Mouse (Mus musculus): ENCODE measurements around the gene Usp3. TPM values are rescaled to one million over a fixed set of nuclear protein-coding genes. Genes with fewer than 3 reads are reported as not detected.
A peak's percentile ranks its signal among the peaks of the same experiment; 100 is the strongest.

Gene Usp3
- polyA plus RNA-seq, 1 experiment from 2014 or later: 57.1 TPM

DNA sequence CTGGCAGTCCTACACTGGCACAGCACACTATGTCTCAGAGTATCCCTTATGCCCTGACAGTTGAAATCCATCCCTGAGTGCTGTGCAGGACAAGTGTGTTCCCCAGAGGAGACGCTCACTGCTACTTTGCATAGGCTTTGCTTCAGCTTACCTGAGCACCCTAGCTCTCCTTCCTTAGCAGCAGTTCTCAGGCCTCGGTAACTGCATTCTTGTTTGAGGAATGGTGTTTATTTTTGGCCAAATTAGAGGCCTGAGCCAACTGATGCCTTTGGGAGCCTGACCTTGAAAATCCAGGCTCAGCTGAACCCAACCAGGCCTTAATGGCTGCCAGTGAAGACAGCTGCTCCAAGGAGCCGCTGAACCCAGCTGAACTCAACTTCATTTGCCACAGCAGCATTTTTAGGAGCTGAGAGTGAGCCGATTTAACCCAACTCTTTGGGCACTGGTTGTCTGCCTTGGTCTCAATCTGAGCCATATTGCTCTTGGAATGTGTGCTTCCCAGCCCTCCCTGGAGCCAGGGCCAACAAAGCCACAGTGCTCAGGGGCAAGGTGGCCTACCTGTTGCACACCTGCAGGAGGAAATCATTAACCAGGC is 79.2 kb downstream of the Usp3 start:
- Histone ChIP-seq H3K9ac (no peak overlapping the region), H3K4me3 (peak overlapping the region; percentile 1; the same call in 1 of the 2 replicates), H3K4me2 (peak overlapping the region; percentile 13; the same call in 1 of the 2 replicates), H3K27ac (peak overlapping the region; percentile 72), H3K9me3 (no peaks in the 10 kb centered on the region), H3K36me3 (peaks cover 37% of the 10 kb centered on the region), H3K27me3 (no peaks in the 10 kb centered on the region), H3K4me1 (peaks cover 28% of the 10 kb centered on the region)
- 66% methylated on average over 4 of the region's 4 CpGs for WGBS
- no peak for ATAC-seq (ENCODE audit: borderline replicate concordance, extremely low read depth, low FRiP score, low TSS enrichment)

GRCm38 (mm10) chr9:66513150-66513549 is 79.8 kb downstream of the Usp3 start:
- Histone ChIP-seq H3K4me3 (no peak overlapping the region), H3K4me2 (peak overlapping the region; percentile 91), H3K9ac (no peak overlapping the region), H3K27me3 (no peaks in the 10 kb centered on the region), H3K36me3 (peaks cover 37% of the 10 kb centered on the region), H3K4me1 (peaks cover 28% of the 10 kb centered on the region), H3K9me3 (no peaks in the 10 kb centered on the region), H3K27ac (peak overlapping the region; percentile 72)
- ATAC-seq (ENCODE audit: borderline replicate concordance, extremely low read depth, low FRiP score, low TSS enrichment): no peak

GRCm38 (mm10) chr9:66512351-66512671 is 80.6 kb downstream of the Usp3 start:
- H3K27me3 ChIP-seq: no peaks in the 10 kb centered on the region
- WGBS: 0% methylated on average over 8 of the region's 8 CpGs
- peak; percentile 84 for ATAC-seq (ENCODE audit: borderline replicate concordance, extremely low read depth, low FRiP score, low TSS enrichment)
- H3K4me3 ChIP-seq: peak overlapping the region; percentile 56
- no peaks in the 10 kb centered on the region for H3K9me3 ChIP-seq
- peak overlapping the region; percentile 93 for H3K27ac ChIP-seq
- H3K36me3 ChIP-seq: peaks cover 34% of the 10 kb centered on the region
- peak overlapping the region; percentile 91 for H3K4me2 ChIP-seq
- peaks cover 28% of the 10 kb centered on the region for H3K4me1 ChIP-seq
- H3K9ac ChIP-seq: peak overlapping the region; percentile 61

GRCm38 (mm10) chr9:66511580-66512350 is 81.2 kb downstream of the Usp3 start:
- peak; percentile 89 for ATAC-seq (ENCODE audit: borderline replicate concordance, extremely low read depth, low FRiP score, low TSS enrichment)
- Histone ChIP-seq H3K9me3 (no peaks in the 10 kb centered on the region), H3K4me2 (peak overlapping the region; percentile 91), H3K4me3 (peak overlapping the region; percentile 56), H3K9ac (peak overlapping the region; percentile 61), H3K27ac (peak overlapping the region; percentile 93), H3K27me3 (no peaks in the 10 kb centered on the region), H3K36me3 (peaks cover 29% of the 10 kb centered on the region), H3K4me1 (peaks cover 28% of the 10 kb centered on the region)
- WGBS: under 1% methylated on average over 78 of the region's 78 CpGs

DNA sequence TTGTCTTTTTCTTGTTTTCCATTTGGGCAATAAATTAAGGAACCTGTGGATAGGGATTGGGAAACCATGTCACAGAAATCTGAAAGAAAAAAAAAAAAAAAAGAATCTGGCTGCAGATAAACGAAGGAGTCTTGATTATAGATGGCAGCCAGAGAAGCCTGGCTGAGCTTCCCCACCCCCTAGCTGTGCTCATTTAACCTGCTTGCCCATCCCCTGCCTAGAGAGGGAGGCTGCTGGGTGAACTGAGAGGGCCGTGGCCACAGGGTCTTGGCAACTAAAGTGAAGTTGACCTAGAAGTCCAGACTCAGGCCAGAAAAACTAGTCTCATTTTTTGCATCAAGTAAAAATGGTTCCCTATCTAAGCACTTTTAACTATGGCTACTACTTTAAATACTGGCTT is 82.0 kb downstream of the Usp3 start:
- no peaks in the 10 kb centered on the region for H3K9me3 ChIP-seq
- no peak for ATAC-seq (ENCODE audit: borderline replicate concordance, extremely low read depth, low FRiP score, low TSS enrichment)
- H3K4me1 ChIP-seq: peaks cover 28% of the 10 kb centered on the region
- H3K4me2 ChIP-seq: peak overlapping the region; percentile 91
- peak overlapping the region; percentile 56 for H3K4me3 ChIP-seq
- H3K27ac ChIP-seq: peak overlapping the region; percentile 93
- H3K36me3 ChIP-seq: peaks cover 26% of the 10 kb centered on the region
- peak overlapping the region; percentile 61 for H3K9ac ChIP-seq
- 5% methylated on average over 2 of the region's 2 CpGs for WGBS
- H3K27me3 ChIP-seq: no peaks in the 10 kb centered on the region

GRCm38 (mm10) chr9:66510351-66510841 is 82.5 kb downstream of the Usp3 start:
- Histone ChIP-seq H3K9me3 (no peaks in the 10 kb centered on the region), H3K4me1 (peaks cover 28% of the 10 kb centered on the region), H3K36me3 (peaks cover 23% of the 10 kb centered on the region), H3K27me3 (no peaks in the 10 kb centered on the region), H3K9ac (no peak overlapping the region), H3K27ac (0 out of 2 replicates have a peak overlapping the region, but pooled peaks have one; percentile 93), H3K4me3 (no peak overlapping the region), H3K4me2 (peak overlapping the region; percentile 91; the same call in 1 of the 2 replicates)
- 73% methylated on average over 7 of the region's 7 CpGs for WGBS
- no peak for ATAC-seq (ENCODE audit: borderline replicate concordance, extremely low read depth, low FRiP score, low TSS enrichment)

GRCm38 (mm10) chr9:66508890-66509399 is 84.0 kb downstream of the Usp3 start:
- Histone ChIP-seq H3K4me3 (no peak overlapping the region), H3K4me1 (peaks cover 20% of the 10 kb centered on the region), H3K36me3 (peaks cover 35% of the 10 kb centered on the region), H3K9me3 (no peaks in the 10 kb centered on the region), H3K27ac (no peak overlapping the region), H3K27me3 (no peaks in the 10 kb centered on the region), H3K4me2 (no peak overlapping the region), H3K9ac (no peak overlapping the region)
- no peak for ATAC-seq (ENCODE audit: borderline replicate concordance, extremely low read depth, low FRiP score, low TSS enrichment)
- 90% methylated on average over 4 of the region's 4 CpGs for WGBS

- Histone ChIP-seq H3K4me1 (peaks cover 14% of the 10 kb centered on the region; the same call in 1 of the 2 replicates), H3K4me2 (no peak overlapping the region), H3K4me3 (no peak overlapping the region), H3K36me3 (peaks cover 35% of the 10 kb centered on the region), H3K9ac (no peak overlapping the region), H3K9me3 (no peaks in the 10 kb centered on the region), H3K27ac (no peak overlapping the region), H3K27me3 (no peaks in the 10 kb centered on the region)
- no peak for ATAC-seq (ENCODE audit: borderline replicate concordance, extremely low read depth, low FRiP score, low TSS enrichment)
- 80% methylated on average over 3 of the region's 3 CpGs for WGBS
Measured at GRCm38 (mm10) chr9:66507684-66508083, 85.3 kb downstream of the Usp3 start.

DNA sequence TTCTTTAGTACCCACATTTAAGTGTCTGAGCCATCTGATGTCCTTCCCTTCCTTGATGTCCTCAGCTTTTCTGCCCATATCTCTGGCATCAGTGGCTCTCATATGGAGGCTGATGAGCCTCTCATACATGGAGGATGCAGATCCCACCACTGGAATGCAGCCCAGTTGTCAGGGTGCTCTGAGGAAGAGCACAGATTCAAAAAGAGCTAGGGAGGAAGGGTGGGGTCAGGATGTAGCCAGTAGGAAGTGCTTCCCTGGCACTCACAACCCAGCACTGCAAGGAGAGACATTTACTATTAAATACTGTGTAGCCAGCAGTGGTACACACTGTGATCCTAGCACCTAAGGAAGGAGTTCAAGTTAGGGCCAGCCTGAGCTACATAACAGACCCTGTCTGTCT is 86.5 kb downstream of the Usp3 start:
- Histone ChIP-seq H3K27ac (no peak overlapping the region), H3K4me2 (no peak overlapping the region), H3K4me3 (no peak overlapping the region), H3K27me3 (no peaks in the 10 kb centered on the region), H3K9ac (no peak overlapping the region), H3K36me3 (peaks cover 45% of the 10 kb centered on the region), H3K4me1 (peaks cover 9% of the 10 kb centered on the region; the same call in 1 of the 2 replicates), H3K9me3 (no peaks in the 10 kb centered on the region)
- ATAC-seq (ENCODE audit: borderline replicate concordance, extremely low read depth, low FRiP score, low TSS enrichment): no peak

DNA sequence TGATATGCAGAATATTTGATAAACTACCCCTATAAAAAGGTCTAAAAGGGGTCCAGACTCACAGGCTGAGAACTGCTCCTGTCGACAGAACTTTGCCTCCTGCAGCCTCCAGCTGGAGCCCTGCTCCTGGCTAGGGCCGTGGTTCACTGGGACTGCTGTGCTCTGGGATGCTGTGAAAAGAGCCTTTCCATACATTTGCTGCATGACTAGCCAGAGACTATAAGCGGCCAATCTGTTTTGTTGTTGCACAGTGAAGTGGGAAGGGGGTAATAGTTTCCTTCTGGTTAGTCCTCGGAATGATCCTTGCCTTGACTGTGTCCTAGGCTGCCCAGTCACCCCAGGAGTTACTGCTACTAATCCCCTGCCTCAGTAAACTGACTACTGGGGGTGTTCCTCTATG is 86.9 kb downstream of the Usp3 start:
- ATAC-seq (ENCODE audit: borderline replicate concordance, extremely low read depth, low FRiP score, low TSS enrichment): no peak
- no peaks in the 10 kb centered on the region for H3K27me3 ChIP-seq
- no peak overlapping the region for H3K9ac ChIP-seq
- H3K4me2 ChIP-seq: no peak overlapping the region
- H3K36me3 ChIP-seq: peaks cover 49% of the 10 kb centered on the region
- no peak overlapping the region for H3K4me3 ChIP-seq
- WGBS: 90% methylated on average over 4 of the region's 4 CpGs
- H3K9me3 ChIP-seq: no peaks in the 10 kb centered on the region
- H3K27ac ChIP-seq: no peak overlapping the region
- H3K4me1 ChIP-seq: peaks cover 8% of the 10 kb centered on the region; the same call in 1 of the 2 replicates

GRCm38 (mm10) chr9:66505141-66505917 is 87.6 kb downstream of the Usp3 start:
- Histone ChIP-seq H3K9ac (no peak overlapping the region), H3K27ac (no peak overlapping the region), H3K27me3 (no peaks in the 10 kb centered on the region), H3K36me3 (peaks cover 56% of the 10 kb centered on the region), H3K4me3 (no peak overlapping the region), H3K9me3 (no peaks in the 10 kb centered on the region), H3K4me2 (no peak overlapping the region), H3K4me1 (peaks cover 2% of the 10 kb centered on the region; the same call in 1 of the 2 replicates)
- ATAC-seq (ENCODE audit: borderline replicate concordance, extremely low read depth, low FRiP score, low TSS enrichment): no peak
- WGBS: 77% methylated on average over 9 of the region's 9 CpGs
